Mouse (Mus musculus): ENCODE data around the gene Rnasel. TPM values are rescaled to one million over a fixed set of nuclear protein-coding genes. Genes with fewer than 3 reads are reported as not detected.
"Not testable (repeated sequence)": the region's sequence is repeated elsewhere in the genome, so short reads cannot be mapped to it uniquely, and the experiment has no call there.

Rnasel gene
- polyA plus RNA-seq, 1 experiment from 2014 or later, result 44.4 TPM

- Histone ChIP-seq H3K9me3 (no peaks in the 10 kb centered on the region), H3K4me1 (peaks cover 44% of the 10 kb centered on the region), H3K36me3 (peaks cover 14% of the 10 kb centered on the region), H3K27ac (replicated peaks) (no peak overlapping the region), H3K27me3 (no peaks in the 10 kb centered on the region), H3K4me2 (replicated peaks) (peak overlapping the region; percentile 21), H3K9ac (replicated peaks) (0 out of 2 replicates have a peak overlapping the region, but pooled peaks have one; percentile 1), H3K4me3 (no peak overlapping the region)
- no peak for ATAC-seq (replicated peaks)
- WGBS, result 58% methylated on average over 13 of the region's 13 CpGs
Observed at GRCm38 (mm10) chr1:153751763-153752301, 2.6 kb downstream of the Rnasel start.

- Histone ChIP-seq H3K27me3 (no peaks in the 10 kb centered on the region), H3K27ac (replicated peaks) (no peak overlapping the region), H3K4me3 (no peak overlapping the region), H3K9ac (replicated peaks) (0 out of 2 replicates have a peak overlapping the region, but pooled peaks have one; percentile 1), H3K9me3 (no peaks in the 10 kb centered on the region), H3K4me2 (replicated peaks) (no peak overlapping the region), H3K36me3 (peaks cover 14% of the 10 kb centered on the region), H3K4me1 (peaks cover 40% of the 10 kb centered on the region)
- ATAC-seq (replicated peaks), result no peak
- WGBS, result 93% methylated on average over 6 of the region's 6 CpGs
Observed at GRCm38 (mm10) chr1:153752521-153752920, 3.3 kb downstream of the Rnasel start.

GRCm38 (mm10) chr1:153753725-153754464 lies 4.7 kb downstream of the Rnasel start:
- Histone ChIP-seq H3K36me3 (peaks cover 27% of the 10 kb centered on the region), H3K9me3 (no peaks in the 10 kb centered on the region), H3K27ac (replicated peaks) (no peak overlapping the region), H3K4me1 (peaks cover 26% of the 10 kb centered on the region), H3K4me2 (replicated peaks) (no peak overlapping the region), H3K27me3 (no peaks in the 10 kb centered on the region), H3K4me3 (no peak overlapping the region), H3K9ac (replicated peaks) (no peak overlapping the region)
- 81% methylated on average over 25 of the region's 25 CpGs for WGBS
- no peak for ATAC-seq (replicated peaks)

GRCm38 (mm10) chr1:153764136-153764535 lies 14.9 kb downstream of the Rnasel start:
- ATAC-seq (replicated peaks), result no peak
- WGBS, result 90% methylated on average over 11 of the region's 11 CpGs

GRCm38 (mm10) chr1:153766298-153766697 lies 17.1 kb downstream of the Rnasel start:
- Histone ChIP-seq H3K4me1 (no peaks in the 10 kb centered on the region), H3K9me3 (no peaks in the 10 kb centered on the region), H3K4me3 (no peak overlapping the region), H3K9ac (replicated peaks) (no peak overlapping the region), H3K4me2 (replicated peaks) (no peak overlapping the region), H3K27me3 (no peaks in the 10 kb centered on the region), H3K36me3 (peaks cover 11% of the 10 kb centered on the region; the same call in 1 of the 2 replicates), H3K27ac (replicated peaks) (no peak overlapping the region)
- no peak for ATAC-seq (replicated peaks)
- 41% methylated on average over 8 of the region's 8 CpGs for WGBS

More at GRCm38 (mm10) chr1:153764136-153764535, 14.9 kb downstream of the Rnasel start:
- H3K27me3 ChIP-seq, result no peaks in the 10 kb centered on the region
- peaks cover 32% of the 10 kb centered on the region for H3K36me3 ChIP-seq
- H3K4me3 ChIP-seq, result no peak overlapping the region
- H3K4me1 ChIP-seq, result no peaks in the 10 kb centered on the region
- no peaks in the 10 kb centered on the region for H3K9me3 ChIP-seq
- no peak overlapping the region for H3K27ac ChIP-seq (replicated peaks)
- no peak overlapping the region for H3K4me2 ChIP-seq (replicated peaks)
- no peak overlapping the region for H3K9ac ChIP-seq (replicated peaks)

GRCm38 (mm10) chr1:153767281-153767680 lies 18.1 kb downstream of the Rnasel start:
- H3K4me2 ChIP-seq (replicated peaks), result no peak overlapping the region
- no peaks in the 10 kb centered on the region for H3K9me3 ChIP-seq
- H3K27ac ChIP-seq (replicated peaks), result no peak overlapping the region
- no peaks in the 10 kb centered on the region for H3K4me1 ChIP-seq
- WGBS, result 90% methylated on average over 1 of the region's 1 CpGs
- H3K27me3 ChIP-seq, result no peaks in the 10 kb centered on the region
- H3K36me3 ChIP-seq, result peaks cover 5% of the 10 kb centered on the region; the same call in 1 of the 2 replicates
- no peak overlapping the region for H3K4me3 ChIP-seq
- no peak overlapping the region for H3K9ac ChIP-seq (replicated peaks)
- ATAC-seq (replicated peaks), result no peak

GRCm38 (mm10) chr1:153768465-153768864 lies 19.2 kb downstream of the Rnasel start:
- H3K27ac ChIP-seq (replicated peaks), result no peak overlapping the region
- H3K4me3 ChIP-seq, result no peak overlapping the region
- H3K27me3 ChIP-seq, result no peaks in the 10 kb centered on the region
- H3K9ac ChIP-seq (replicated peaks), result no peak overlapping the region
- H3K4me2 ChIP-seq (replicated peaks), result no peak overlapping the region
- ATAC-seq (replicated peaks), result no peak
- H3K9me3 ChIP-seq, result no peaks in the 10 kb centered on the region
- no peaks in the 10 kb centered on the region for H3K4me1 ChIP-seq
- H3K36me3 ChIP-seq, result no peaks in the 10 kb centered on the region
- WGBS, result 84% methylated on average over 5 of the region's 5 CpGs

GRCm38 (mm10) chr1:153769571-153769970 lies 20.3 kb downstream of the Rnasel start:
- ATAC-seq (replicated peaks); H3K4me2 ChIP-seq (replicated peaks); H3K4me1 ChIP-seq; H3K4me3 ChIP-seq; H3K27me3 ChIP-seq; H3K9ac ChIP-seq (replicated peaks); H3K36me3 ChIP-seq; H3K27ac ChIP-seq (replicated peaks); H3K9me3 ChIP-seq: not testable (repeated sequence)
- 70% methylated on average over 6 of the region's 6 CpGs for WGBS

GRCm38 (mm10) chr1:153769998-153770775 lies 21.0 kb downstream of the Rnasel start:
- H3K4me2 ChIP-seq (replicated peaks), result no peak overlapping the region

GRCm38 (mm10) chr1:153770776-153771167 lies 21.5 kb downstream of the Rnasel start:
- no peaks in the 10 kb centered on the region for H3K9me3 ChIP-seq
- no peaks in the 10 kb centered on the region for H3K36me3 ChIP-seq
- no peak for ATAC-seq (replicated peaks)
- H3K4me1 ChIP-seq, result no peaks in the 10 kb centered on the region
- 87% methylated on average over 1 of the region's 1 CpGs for WGBS
- H3K9ac ChIP-seq (replicated peaks), result no peak overlapping the region
- H3K4me3 ChIP-seq, result no peak overlapping the region
- no peak overlapping the region for H3K4me2 ChIP-seq (replicated peaks)
- no peaks in the 10 kb centered on the region for H3K27me3 ChIP-seq
- H3K27ac ChIP-seq (replicated peaks), result no peak overlapping the region

More at GRCm38 (mm10) chr1:153769998-153770775, 21.0 kb downstream of the Rnasel start:
- Histone ChIP-seq H3K27ac (replicated peaks) (no peak overlapping the region), H3K36me3 (no peaks in the 10 kb centered on the region), H3K27me3 (no peaks in the 10 kb centered on the region), H3K4me3 (no peak overlapping the region), H3K9me3 (no peaks in the 10 kb centered on the region), H3K9ac (replicated peaks) (no peak overlapping the region), H3K4me1 (no peaks in the 10 kb centered on the region)
- ATAC-seq (replicated peaks), result no peak
- WGBS, result 86% methylated on average over 10 of the region's 10 CpGs

- Histone ChIP-seq H3K36me3 (no peaks in the 10 kb centered on the region), H3K27ac (replicated peaks) (no peak overlapping the region), H3K4me2 (replicated peaks) (no peak overlapping the region), H3K9ac (replicated peaks) (no peak overlapping the region), H3K27me3 (no peaks in the 10 kb centered on the region), H3K9me3 (no peaks in the 10 kb centered on the region), H3K4me1 (no peaks in the 10 kb centered on the region), H3K4me3 (no peak overlapping the region)
- WGBS, result 90% methylated on average over 6 of the region's 6 CpGs
- no peak for ATAC-seq (replicated peaks)
Observed at GRCm38 (mm10) chr1:153775174-153775573, 25.9 kb downstream of the Rnasel start.

- 68% methylated on average over 7 of the region's 7 CpGs for WGBS
- no peaks in the 10 kb centered on the region for H3K27me3 ChIP-seq
- H3K4me3 ChIP-seq, result no peak overlapping the region
- no peaks in the 10 kb centered on the region for H3K9me3 ChIP-seq
- 0 out of 2 replicates have a peak overlapping the region, but pooled peaks have one; percentile 11 for H3K27ac ChIP-seq (replicated peaks)
- H3K36me3 ChIP-seq, result no peaks in the 10 kb centered on the region
- peak; percentile 55; the same call in 1 of the 2 replicates for ATAC-seq (replicated peaks)
- no peaks in the 10 kb centered on the region for H3K4me1 ChIP-seq
- no peak overlapping the region for H3K9ac ChIP-seq (replicated peaks)
- no peak overlapping the region for H3K4me2 ChIP-seq (replicated peaks)
Observed at GRCm38 (mm10) chr1:153776257-153776656, 27.0 kb downstream of the Rnasel start.

All from forebrain, embryonic 15.5 days (tissue).